Mouse (Mus musculus): ENCODE results near the gene Slc29a2.

GRCm38 (mm10) chr19:4989013-4989412 is 34.6 kb upstream of the Slc29a2 start:
- TF ChIP-seq CTCF (IDR thresholded peaks at IDR 0.05; ENCODE audit: borderline replicate concordance, extremely low read depth, insufficient read depth, insufficient read length), result peak; percentile 19; the same call in 1 of the 2 replicates
- no peak for TF ChIP-seq POLR2A (IDR thresholded peaks at IDR 0.05; ENCODE audit: borderline replicate concordance, extremely low read depth, insufficient read depth, insufficient read length, poor library complexity, severe bottlenecking)
